Mouse (Mus musculus): ENCODE data around the gene Hist1h2af. TPM values are rescaled to one million over a fixed set of nuclear protein-coding genes. Genes with fewer than 3 reads are reported as not detected.

Gene Hist1h2af
- polyA plus RNA-seq, 1 experiment: 76.9 TPM

DNA sequence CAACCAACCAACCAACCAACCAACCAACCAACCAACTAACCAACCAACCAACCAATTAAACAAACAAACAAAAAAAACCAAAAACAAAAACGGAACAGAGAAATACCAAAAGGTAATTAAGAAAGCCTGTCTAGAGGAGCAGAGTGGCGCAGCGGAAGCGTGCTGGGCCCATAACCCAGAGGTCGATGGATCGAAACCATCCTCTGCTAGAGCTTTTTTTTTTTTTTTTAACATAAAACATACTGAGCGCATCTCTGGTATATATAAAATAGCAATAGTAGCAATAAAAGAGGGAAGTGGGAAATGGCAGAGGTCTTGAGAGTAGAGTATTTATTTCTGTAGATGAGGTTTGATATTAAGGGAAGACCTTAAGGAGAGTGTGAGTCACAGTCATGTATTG lies 33.8 kb upstream of the Hist1h2af start:
- TF ChIP-seq CTCF (IDR thresholded peaks at IDR 0.05; ENCODE audit: low read depth, low read length) (no peak), POLR2A (IDR thresholded peaks at IDR 0.05; ENCODE audit: borderline replicate concordance, low read depth, low read length) (no peak)
- Histone ChIP-seq H3K27ac (ENCODE audit: insufficient read depth, low read depth, low read length) (no peak overlapping the region), H3K4me3 (ENCODE audit: insufficient read depth, low read length) (no peak overlapping the region), H3K4me1 (ENCODE audit: control insufficient read depth, insufficient read depth, low read length) (peaks cover 17% of the 10 kb centered on the region)

DNA sequence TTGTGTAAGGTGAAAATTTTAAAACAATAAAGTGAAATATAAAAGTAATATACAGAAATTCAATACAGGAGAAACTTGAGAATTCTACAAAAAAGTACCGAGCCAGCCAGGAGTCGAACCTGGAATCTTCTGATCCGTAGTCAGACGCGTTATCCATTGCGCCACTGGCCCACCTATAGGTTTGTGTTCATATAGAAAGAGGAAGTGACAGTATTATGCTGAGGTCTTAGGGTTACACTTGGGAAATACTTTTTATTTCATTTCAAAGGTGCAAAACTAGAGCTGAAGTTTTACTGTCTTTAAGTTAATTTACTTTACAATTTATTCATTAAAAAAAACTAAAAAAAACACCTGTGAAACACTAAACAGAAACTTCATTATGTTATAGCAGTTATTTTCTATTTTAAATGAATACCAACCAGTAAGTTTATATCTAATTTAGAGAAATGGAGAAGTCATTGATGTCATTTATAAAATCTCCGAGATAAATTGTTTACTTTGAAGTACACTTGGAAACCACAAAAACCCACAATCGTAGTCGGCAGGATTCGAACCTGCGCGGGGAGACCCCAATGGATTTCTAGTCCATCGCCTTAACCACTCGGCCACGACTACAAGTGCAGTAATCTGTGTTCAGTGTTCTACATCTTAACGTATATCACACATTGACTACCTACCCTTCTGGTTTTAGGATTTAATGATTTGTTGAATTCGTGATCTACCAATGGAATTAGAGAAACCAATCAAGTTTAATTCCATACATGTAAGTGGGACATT lies 33.1 kb upstream of the Hist1h2af start:
- Histone ChIP-seq H3K27ac (ENCODE audit: insufficient read depth, low read depth, low read length) (no peak overlapping the region), H3K4me3 (ENCODE audit: insufficient read depth, low read length) (no peak overlapping the region), H3K4me1 (ENCODE audit: control insufficient read depth, insufficient read depth, low read length) (peaks cover 17% of the 10 kb centered on the region)
- no peak for TF ChIP-seq CTCF (IDR thresholded peaks at IDR 0.05; ENCODE audit: low read depth, low read length)
- no peak for TF ChIP-seq POLR2A (IDR thresholded peaks at IDR 0.05; ENCODE audit: borderline replicate concordance, low read depth, low read length)

DNA sequence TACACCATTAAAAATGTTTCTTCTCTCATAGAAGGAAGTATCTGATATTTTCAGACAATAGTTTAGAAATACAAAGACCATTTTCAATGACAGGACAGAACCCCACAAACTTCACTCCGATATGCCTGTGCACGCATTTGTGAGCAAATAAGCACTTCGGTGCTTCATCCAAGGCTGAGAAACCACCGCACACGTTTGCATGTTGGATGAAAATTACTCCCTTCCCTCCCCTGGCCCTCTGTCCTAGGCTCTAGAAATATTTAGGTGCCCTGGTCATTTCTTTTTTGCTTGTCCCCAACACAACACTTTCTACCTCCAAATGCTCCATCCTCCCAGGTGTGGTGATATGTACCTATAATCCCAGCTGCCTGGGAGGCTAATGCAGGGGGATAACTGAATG lies 32.2 kb upstream of the Hist1h2af start:
- no peak for TF ChIP-seq POLR2A (IDR thresholded peaks at IDR 0.05; ENCODE audit: borderline replicate concordance, low read depth, low read length)
- no peak for TF ChIP-seq CTCF (IDR thresholded peaks at IDR 0.05; ENCODE audit: low read depth, low read length)
- no peak overlapping the region for H3K4me3 ChIP-seq (ENCODE audit: insufficient read depth, low read length)

DNA sequence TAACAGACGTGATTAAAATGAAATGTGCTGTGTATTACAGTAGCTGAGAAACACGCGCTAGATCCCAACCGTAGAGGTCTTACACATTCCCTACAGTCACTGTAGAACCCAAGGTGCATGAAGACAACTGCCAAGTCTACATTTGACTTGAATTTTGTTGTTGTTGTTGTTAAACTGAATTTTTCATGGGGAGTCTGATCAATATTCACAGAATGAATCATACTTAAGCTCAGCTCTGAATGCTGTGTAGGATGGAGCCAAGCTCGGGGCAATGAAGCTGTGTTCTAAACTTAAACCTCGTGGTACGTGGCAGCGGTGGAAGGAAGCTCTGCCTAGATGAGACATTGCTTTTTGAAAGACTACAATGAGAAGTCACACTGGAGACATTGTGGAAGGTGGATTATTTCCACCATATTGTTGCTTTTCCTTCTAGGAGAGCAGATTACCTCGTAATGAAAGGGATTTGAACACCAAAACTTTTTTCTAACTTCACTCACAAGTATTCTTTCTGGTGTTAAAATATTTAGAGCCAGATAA lies 31.6 kb upstream of the Hist1h2af start:
- Histone ChIP-seq H3K4me3 (ENCODE audit: insufficient read depth, low read length) (no peak overlapping the region), H3K4me1 (ENCODE audit: control insufficient read depth, insufficient read depth, low read length) (peaks cover 13% of the 10 kb centered on the region), H3K27ac (ENCODE audit: insufficient read depth, low read depth, low read length) (no peak overlapping the region)
- no peak for TF ChIP-seq CTCF (IDR thresholded peaks at IDR 0.05; ENCODE audit: low read depth, low read length)
- no peak for TF ChIP-seq POLR2A (IDR thresholded peaks at IDR 0.05; ENCODE audit: borderline replicate concordance, low read depth, low read length)

More for the DNA sequence above, 32.2 kb upstream of the Hist1h2af start:
- peaks cover 17% of the 10 kb centered on the region for H3K4me1 ChIP-seq (ENCODE audit: control insufficient read depth, insufficient read depth, low read length)
- no peak overlapping the region for H3K27ac ChIP-seq (ENCODE audit: insufficient read depth, low read depth, low read length)

DNA sequence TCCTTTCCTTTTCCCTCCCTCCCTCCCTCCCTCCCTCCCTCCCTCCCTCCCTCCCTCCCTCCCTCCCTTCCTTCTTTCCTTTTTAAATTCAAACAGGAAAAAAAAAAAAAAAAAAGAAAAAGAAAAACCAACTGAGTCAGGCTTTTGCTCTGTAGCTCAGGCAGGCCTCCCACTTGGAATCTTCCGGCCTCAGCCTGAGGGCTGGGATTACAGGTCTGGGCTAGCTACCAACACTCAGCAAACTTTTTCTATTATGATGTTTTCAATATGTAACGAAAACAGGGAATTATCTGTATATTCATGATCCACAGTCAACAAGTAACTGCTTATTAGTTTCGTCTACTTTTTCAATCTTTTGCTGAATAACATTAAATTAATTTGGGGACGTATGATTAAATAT lies 30.8 kb upstream of the Hist1h2af start:
- Histone ChIP-seq H3K27ac (ENCODE audit: insufficient read depth, low read depth, low read length) (no peak overlapping the region), H3K4me1 (ENCODE audit: control insufficient read depth, insufficient read depth, low read length) (peaks cover 12% of the 10 kb centered on the region), H3K4me3 (ENCODE audit: insufficient read depth, low read length) (no peak overlapping the region)
- TF ChIP-seq CTCF (IDR thresholded peaks at IDR 0.05; ENCODE audit: low read depth, low read length) (no peak), POLR2A (IDR thresholded peaks at IDR 0.05; ENCODE audit: borderline replicate concordance, low read depth, low read length) (no peak)

DNA sequence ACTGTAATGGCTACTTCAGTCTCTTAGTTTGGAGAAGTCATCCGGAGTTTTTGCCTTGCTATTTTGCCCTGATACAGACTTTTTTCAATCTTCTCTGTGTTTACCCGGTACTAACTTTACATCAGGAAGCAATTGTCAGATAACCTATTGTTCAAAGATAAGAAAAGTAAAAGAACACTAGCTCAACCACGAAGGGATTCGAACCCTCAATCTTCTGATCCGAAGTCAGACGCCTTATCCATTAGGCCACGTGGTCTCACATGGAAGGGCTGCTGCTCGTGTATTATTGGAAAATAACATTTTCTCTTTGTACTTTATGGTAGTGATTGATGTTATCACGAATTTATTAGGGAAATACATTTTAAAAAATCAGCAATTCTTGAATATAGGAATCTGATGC lies 29.9 kb upstream of the Hist1h2af start:
- Histone ChIP-seq H3K4me1 (ENCODE audit: control insufficient read depth, insufficient read depth, low read length) (peaks cover 12% of the 10 kb centered on the region), H3K4me3 (ENCODE audit: insufficient read depth, low read length) (no peak overlapping the region), H3K27ac (ENCODE audit: insufficient read depth, low read depth, low read length) (no peak overlapping the region)
- no peak for TF ChIP-seq CTCF (IDR thresholded peaks at IDR 0.05; ENCODE audit: low read depth, low read length)
- TF ChIP-seq POLR2A (IDR thresholded peaks at IDR 0.05; ENCODE audit: borderline replicate concordance, low read depth, low read length): no peak

DNA sequence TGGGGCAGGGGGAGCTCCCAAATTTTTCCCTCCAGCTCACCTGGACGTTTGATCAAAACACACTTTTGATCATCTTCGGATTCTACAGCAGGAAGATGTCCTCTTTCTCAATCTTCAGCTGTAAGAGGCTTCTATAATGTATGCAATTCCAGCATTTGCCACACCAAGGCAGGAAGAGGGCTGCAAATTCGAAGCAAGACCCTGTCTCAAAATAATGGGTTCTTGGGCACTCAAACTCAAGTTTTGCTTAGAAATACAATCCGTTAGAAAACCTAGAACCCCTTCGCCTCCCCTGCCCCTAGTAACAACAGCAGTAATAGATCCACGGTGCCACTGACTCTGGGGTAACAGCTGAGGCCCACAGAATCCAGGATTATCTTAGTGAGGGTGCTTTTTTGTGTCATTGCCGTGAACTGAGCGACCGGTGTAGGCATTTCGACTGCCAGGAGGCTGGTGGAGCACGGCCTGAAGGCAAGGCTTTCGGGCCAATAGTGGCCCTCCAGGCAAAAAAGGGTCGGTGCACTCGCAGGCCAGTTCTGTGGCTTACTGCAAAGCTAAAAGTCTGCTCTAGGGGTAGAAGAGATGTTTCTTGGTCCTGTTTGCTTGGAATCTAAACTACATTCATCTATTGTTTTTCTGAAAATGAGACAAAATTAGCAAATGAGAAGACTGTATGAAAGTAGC lies 27.9 kb upstream of the Hist1h2af start:
- no peak for TF ChIP-seq POLR2A (IDR thresholded peaks at IDR 0.05; ENCODE audit: borderline replicate concordance, low read depth, low read length)
- no peak for TF ChIP-seq CTCF (IDR thresholded peaks at IDR 0.05; ENCODE audit: low read depth, low read length)
- Histone ChIP-seq H3K4me3 (ENCODE audit: insufficient read depth, low read length) (no peak overlapping the region), H3K4me1 (ENCODE audit: control insufficient read depth, insufficient read depth, low read length) (peaks cover 14% of the 10 kb centered on the region), H3K27ac (ENCODE audit: insufficient read depth, low read depth, low read length) (no peak overlapping the region)

DNA sequence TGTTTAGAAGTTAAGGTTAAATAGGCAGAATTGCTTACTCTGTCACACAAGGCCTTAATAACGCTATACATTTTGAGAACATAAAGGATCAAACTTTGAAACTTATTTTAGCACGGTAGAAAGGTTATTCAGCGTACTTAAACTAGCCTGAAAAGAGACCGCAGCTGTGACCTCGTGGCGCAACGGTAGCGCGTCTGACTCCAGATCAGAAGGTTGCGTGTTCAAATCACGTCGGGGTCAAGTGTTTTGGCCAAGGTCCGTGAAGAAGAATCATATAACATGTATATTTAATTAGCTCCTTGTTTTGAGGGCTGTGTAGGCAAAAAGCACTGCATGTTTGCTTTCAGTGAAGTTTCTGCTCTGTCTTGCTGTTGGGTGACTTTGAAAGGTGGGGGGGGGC lies 27.4 kb upstream of the Hist1h2af start:
- H3K27ac ChIP-seq (ENCODE audit: insufficient read depth, low read depth, low read length): no peak overlapping the region
- H3K4me3 ChIP-seq (ENCODE audit: insufficient read depth, low read length): no peak overlapping the region
- peaks cover 14% of the 10 kb centered on the region for H3K4me1 ChIP-seq (ENCODE audit: control insufficient read depth, insufficient read depth, low read length)
- no peak for TF ChIP-seq POLR2A (IDR thresholded peaks at IDR 0.05; ENCODE audit: borderline replicate concordance, low read depth, low read length)
- TF ChIP-seq CTCF (IDR thresholded peaks at IDR 0.05; ENCODE audit: low read depth, low read length): no peak

DNA sequence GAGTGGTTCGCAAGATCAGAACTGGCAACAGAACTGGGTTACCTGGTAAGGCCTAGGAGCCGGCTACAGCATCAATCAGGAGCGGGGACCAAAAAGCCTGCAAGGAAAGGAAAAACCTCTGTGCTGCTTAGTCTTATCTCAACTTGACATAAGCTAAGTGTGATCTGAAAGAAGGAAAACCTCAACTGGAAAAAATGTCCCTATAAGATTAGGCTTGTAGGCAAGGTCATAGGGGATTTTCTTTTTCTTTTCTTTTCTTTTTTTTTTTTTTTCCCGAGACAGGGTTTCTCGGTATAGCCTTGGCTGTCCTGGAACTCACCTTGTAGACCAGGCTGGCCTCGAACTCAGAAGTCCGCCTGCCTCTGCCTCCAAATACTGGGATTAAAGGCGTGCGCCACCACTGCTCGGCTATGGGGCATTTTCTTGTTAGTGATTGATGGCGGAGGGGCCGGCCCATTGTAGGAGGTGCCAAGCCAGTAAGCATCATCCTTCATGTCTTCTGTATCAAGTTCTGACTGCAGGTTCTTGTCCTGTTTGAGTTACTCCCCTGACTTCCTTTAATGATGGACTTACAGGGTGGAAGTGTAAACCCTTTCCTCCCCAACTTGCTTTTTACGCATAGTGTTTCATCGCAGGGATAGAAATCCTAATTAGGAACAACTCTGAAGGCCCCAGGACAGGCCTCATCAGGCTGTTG lies 26.7 kb upstream of the Hist1h2af start:
- Histone ChIP-seq H3K4me3 (ENCODE audit: insufficient read depth, low read length) (no peak overlapping the region), H3K4me1 (ENCODE audit: control insufficient read depth, insufficient read depth, low read length) (peaks cover 9% of the 10 kb centered on the region), H3K27ac (ENCODE audit: insufficient read depth, low read depth, low read length) (no peak overlapping the region)
- no peak for TF ChIP-seq CTCF (IDR thresholded peaks at IDR 0.05; ENCODE audit: low read depth, low read length)
- TF ChIP-seq POLR2A (IDR thresholded peaks at IDR 0.05; ENCODE audit: borderline replicate concordance, low read depth, low read length): no peak
